Mouse (Mus musculus) adrenal gland, adult 8-10 months (tissue): ENCODE data around the gene Ccdc28a. TPM values are rescaled to one million over a fixed set of nuclear protein-coding genes. Genes with fewer than 3 reads are reported as not detected.

Experiments
- DNase-seq: peaks from one replicate; pipeline ENCODE4 v3.0.0; 2022
- total RNA-seq, 4 experiments: library from RNA; stranded (reverse); gene quantifications; 2 replicates each; pipeline ENCODE4 v1.2.4; 2022

Ccdc28a gene
- total RNA-seq, 4 experiments from 2014 or later = 13.4 to 18.7 (median 15.6) TPM

GRCm38 (mm10) chr10:18194156-18194555 is 40.6 kb downstream of the Ccdc28a start:
- DNase-seq = no peak

- DNase-seq = no peak
Observed at GRCm38 (mm10) chr10:18193221-18193620, 41.6 kb downstream of the Ccdc28a start.

GRCm38 (mm10) chr10:18191706-18192105 is 43.1 kb downstream of the Ccdc28a start:
- DNase-seq = no peak

DNA sequence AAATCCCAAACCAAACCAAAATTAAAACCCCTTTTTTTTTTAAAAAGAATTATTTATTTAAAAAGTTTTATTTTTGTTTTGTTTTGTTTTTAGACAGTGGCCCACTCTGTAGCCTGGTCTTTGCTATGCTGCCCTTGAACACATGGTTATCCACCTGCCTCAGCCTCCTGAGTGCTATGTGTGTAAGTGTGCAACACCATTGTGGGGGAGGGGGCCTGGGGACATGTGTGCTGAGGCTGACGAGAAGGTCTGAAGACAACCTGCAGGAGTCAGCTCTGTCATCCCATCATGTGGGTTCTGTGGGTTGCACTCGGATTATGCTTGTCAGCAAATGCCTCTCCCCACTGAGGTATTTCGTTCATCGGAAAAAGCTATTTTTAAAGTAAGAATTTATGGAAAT is 45.3 kb downstream of the Ccdc28a start:
- DNase-seq = no peak

- DNase-seq = no peak
Observed at GRCm38 (mm10) chr10:18188564-18188963, 46.2 kb downstream of the Ccdc28a start.

- DNase-seq = no peak
Observed at GRCm38 (mm10) chr10:18182246-18182645, 52.6 kb downstream of the Ccdc28a start.

DNA sequence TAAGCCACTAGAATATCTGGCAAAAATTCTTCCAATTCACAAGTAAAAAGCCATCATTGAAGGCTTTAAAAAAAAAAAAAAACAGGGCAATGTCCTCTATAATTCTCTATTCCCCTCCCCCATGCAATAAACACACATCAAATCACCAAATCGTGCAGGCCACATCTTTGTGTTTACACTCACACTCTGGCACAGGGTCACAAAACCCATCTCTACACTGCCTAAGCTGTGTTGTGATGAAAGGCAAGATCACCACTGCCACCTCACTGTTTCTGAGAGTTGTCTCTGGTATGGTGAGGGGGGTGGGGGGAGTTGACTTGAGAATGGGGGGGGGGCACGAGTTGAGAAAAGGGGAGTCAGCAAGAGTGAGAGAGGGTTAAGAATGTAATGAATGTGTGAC is 57.5 kb downstream of the Ccdc28a start:
- DNase-seq = no peak

DNA sequence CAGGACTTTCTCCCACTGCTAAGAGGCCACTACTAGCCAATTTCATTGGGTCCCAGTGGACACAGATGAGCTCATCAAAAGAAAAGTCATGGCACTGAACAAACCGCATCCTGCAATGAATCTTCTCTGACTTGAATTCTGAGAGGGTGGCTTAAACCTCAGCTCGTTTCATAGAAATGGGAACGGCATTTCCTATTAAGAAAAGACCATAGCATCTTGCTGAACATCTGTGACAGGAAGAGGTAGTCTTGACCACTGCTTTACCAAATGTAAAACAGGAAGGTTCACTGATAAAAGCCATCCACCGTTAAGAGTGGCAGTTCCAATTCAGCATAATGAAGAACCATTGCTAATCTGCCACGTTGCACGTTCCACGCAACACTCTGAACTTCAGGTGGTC is 58.1 kb downstream of the Ccdc28a start:
- no peak for DNase-seq

GRCm38 (mm10) chr10:18175087-18175486 is 59.7 kb downstream of the Ccdc28a start:
- DNase-seq = no peak

Other genes with a start within 250 kb of the Ccdc28a start
- gene Abracl, start 211.7 kb downstream of the Ccdc28a start, total RNA-seq = 10 to 100 TPM; 14.6 to 33.2 (median 18.8) TPM
- 10 to 100 TPM; 30.7 to 46.2 (median 39.6) TPM for gene Reps1, start 179.1 kb downstream of the Ccdc28a start, total RNA-seq
- gene Ect2l, start 24.1 kb downstream of the Ccdc28a start, total RNA-seq = under 1 TPM in 1 of 4 experiments, not detected in 3; 0.24 TPM
- 1 to 10 TPM; 2.2 to 5.6 (median 3.6) TPM for gene Nhsl1, start 84.0 kb upstream of the Ccdc28a start, total RNA-seq